Mouse (Mus musculus): ENCODE results near the gene Prkci. TPM values are rescaled to one million over a fixed set of nuclear protein-coding genes. Genes with fewer than 3 reads are reported as not detected.
A peak's percentile ranks its signal among the peaks of the same experiment; 100 is the strongest.

Prkci gene
- polyA plus RNA-seq, 1 experiment from 2014 or later = 37.7 TPM

DNA sequence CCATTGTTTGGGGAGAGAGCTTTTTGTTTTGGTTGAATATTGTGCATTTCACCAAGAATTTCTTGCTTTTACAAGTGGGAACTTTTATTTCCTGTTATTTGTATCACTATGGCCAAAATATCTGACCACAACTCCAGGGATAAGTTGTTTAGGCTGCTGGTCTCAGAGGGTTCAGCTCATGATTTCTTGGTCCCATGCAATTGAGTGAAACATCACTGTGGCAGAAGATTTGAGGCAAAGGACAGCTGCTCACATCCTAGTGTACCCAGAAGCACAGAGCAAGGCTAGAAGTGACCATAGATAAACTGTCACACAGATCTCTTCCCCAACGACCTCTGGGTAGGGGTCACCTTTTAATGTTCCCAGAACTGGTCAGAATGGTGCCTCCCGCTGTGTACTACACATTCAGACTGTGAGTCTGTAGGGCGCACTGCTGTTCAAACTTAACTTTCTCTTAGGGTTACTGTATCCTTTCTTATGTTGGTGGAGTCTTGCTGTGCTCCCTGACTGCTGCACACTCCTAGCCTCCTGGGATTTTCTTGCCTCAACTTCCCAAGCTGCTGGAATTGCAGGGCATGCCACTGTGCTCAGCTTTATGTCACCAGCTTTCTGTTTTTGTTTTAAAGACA, 5.6 kb downstream of the Prkci start:
- Histone ChIP-seq H3K4me3 (no peak overlapping the region), H3K9me3 (replicated peaks) (no peaks in the 10 kb centered on the region), H3K4me1 (peaks cover 28% of the 10 kb centered on the region), H3K36me3 (peaks cover 15% of the 10 kb centered on the region), H3K27me3 (ENCODE audit: low read depth, poor library complexity, severe bottlenecking) (no peaks in the 10 kb centered on the region), H3K27ac (no peak overlapping the region)
- no peak for DNase-seq (ENCODE audit: low spot score)
- 50% methylated on average over 3 of the region's 3 CpGs for WGBS

DNA sequence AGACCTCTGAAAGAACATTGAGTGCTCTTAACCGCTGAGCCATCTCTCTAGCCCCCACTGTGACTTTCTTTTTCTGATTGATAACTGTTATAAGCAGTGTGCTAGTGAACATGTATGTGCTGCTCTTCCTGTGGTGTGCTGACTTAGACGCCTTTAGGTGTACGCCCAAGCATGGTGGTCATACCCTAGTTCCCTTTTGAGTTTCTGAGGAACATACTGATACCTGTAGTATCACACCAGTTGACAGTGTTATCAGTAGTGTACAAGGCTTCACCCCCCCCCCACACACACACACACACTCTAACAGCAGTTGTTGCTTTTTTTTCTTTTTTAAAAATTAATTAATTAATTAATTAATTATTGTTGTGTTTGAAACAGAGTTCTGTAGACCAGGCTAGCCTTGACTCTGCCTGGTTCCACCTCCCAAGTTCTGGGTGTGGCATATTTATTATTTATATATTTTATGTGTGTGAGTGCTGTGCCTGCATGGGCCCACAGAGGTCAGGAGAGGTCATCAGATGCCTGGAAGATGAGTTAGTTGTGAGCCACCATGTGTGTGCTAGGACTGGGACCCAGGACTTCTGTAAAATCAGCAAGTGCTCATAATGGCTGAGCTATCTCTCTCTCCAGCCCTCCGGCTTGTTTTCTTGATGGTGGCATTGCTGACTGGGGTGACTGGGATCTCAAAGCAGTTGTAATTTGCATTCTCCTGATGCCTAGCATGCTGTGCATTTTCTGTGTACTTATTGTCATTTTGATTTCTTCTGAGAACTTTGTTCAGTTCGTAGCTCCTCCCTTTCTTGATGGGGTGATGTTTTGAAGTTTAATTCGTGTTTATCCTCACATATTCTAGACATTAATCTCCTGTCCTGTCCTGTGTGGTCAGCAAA, 9.0 kb downstream of the Prkci start:
- H3K4me1 ChIP-seq = peaks cover 8% of the 10 kb centered on the region
- H3K9me3 ChIP-seq (replicated peaks) = no peaks in the 10 kb centered on the region

DNA sequence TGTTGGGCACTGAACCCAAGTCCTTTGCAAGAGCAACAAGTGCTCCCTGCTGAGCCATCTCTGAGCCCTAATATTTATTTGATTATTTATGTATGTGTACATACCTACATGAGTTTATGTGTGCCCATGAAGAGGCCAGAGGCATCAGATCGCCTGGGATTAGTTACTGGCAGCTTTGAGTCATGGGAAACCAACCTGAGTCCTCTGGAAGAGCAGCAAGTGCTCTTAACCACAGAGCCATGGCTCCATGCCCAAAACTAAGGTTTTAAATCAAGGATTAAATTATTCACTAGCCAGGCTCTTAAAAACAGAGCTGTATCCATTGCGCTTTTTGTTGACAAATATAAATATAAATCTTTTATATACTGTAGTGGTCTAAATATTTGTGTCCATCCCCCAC, 18.8 kb downstream of the Prkci start:
- no peaks in the 10 kb centered on the region for H3K9me3 ChIP-seq (replicated peaks)
- no peak overlapping the region for H3K27ac ChIP-seq
- DNase-seq (ENCODE audit: low spot score) = no peak
- 93% methylated on average over 2 of the region's 2 CpGs for WGBS
- H3K4me3 ChIP-seq = no peak overlapping the region
- H3K36me3 ChIP-seq = peaks cover 3% of the 10 kb centered on the region; the same call in 1 of the 2 replicates
- peaks cover 23% of the 10 kb centered on the region for H3K4me1 ChIP-seq
- H3K27me3 ChIP-seq (ENCODE audit: low read depth, poor library complexity, severe bottlenecking) = no peaks in the 10 kb centered on the region

More for the DNA sequence above, 9.0 kb downstream of the Prkci start:
- no peaks in the 10 kb centered on the region for H3K27me3 ChIP-seq (ENCODE audit: low read depth, poor library complexity, severe bottlenecking)
- peaks cover 15% of the 10 kb centered on the region for H3K36me3 ChIP-seq
- no peak overlapping the region for H3K4me3 ChIP-seq
- 84% methylated on average over 6 of the region's 6 CpGs for whole genome bisulfite sequencing
- no peak overlapping the region for H3K27ac ChIP-seq
- DNase-seq (ENCODE audit: low spot score) = no peak

DNA sequence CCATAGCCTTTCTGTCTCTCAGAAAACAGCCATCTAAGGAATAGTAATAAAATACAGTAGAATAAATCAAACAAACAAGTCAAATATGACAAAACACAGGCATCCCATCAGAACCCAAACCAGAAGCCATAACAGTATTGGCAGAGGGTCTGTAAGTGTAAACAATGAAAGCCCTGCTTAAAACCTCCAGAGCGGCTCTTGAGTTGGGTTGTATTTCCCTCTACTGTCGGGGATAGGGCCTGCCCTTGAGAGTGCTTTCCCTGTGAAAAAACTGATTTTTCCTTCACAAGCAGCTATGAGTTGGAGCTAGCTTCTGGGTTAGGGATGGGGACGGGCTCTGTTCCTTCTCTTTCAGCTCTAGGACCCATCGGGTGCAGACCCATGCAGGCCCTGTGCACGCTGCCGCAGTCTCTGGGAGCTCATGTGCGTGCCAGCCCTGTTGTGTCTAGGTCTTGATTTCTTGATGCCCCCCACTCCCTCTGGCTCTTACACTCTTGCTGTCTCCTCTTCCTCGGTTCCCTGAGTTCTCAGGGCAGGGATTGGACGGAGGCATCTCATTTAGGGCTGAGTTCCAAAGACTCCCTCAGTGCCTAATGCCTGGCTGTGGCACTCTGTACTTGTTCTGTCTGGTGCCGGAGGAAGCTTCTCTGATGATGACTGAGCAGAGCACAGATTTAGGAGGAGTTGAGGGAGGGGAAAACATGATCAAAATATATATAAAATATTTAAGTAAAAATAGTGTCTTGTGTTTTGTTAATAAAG, 20.3 kb downstream of the Prkci start:
- Histone ChIP-seq H3K4me3 (no peak overlapping the region), H3K9me3 (replicated peaks) (no peaks in the 10 kb centered on the region), H3K27me3 (ENCODE audit: low read depth, poor library complexity, severe bottlenecking) (no peaks in the 10 kb centered on the region), H3K36me3 (peaks cover 16% of the 10 kb centered on the region), H3K4me1 (peaks cover 23% of the 10 kb centered on the region), H3K27ac (peak overlapping the region; percentile 68)
- WGBS = 70% methylated on average over 10 of the region's 10 CpGs
- no peak for DNase-seq (ENCODE audit: low spot score)

DNA sequence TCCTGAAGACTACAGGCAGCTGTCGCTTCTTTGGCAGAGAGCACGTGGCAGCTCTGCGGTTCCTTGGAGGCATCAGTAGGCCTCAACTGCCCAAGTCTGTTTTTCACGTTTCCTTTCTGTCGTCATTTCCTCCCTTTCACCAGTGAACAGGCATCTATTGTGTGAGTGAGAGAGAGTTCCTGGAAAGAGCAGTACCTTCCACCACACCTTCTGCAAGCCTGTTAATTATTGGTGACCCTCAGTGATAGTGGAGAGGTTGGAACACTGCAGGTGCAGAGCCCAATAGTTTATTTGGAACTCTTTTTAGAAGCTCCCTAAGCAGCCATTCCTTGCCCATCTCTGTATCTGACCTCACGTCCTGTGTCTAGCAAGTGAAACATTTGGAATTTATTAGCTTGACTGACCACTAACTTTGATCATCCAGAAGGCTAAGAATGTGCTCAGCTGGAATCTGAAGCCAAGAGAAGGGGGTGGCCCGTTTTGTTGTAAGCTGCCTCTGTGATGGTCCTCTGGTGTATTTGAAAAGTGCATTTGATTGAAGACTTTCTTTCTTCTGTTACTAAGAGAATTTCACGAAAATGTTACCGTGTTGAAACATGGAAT, 21.1 kb downstream of the Prkci start:
- Histone ChIP-seq H3K27ac (peak overlapping the region; percentile 68), H3K36me3 (peaks cover 16% of the 10 kb centered on the region), H3K27me3 (ENCODE audit: low read depth, poor library complexity, severe bottlenecking) (no peaks in the 10 kb centered on the region), H3K4me1 (peaks cover 23% of the 10 kb centered on the region), H3K9me3 (replicated peaks) (no peaks in the 10 kb centered on the region), H3K4me3 (no peak overlapping the region)
- DNase-seq (ENCODE audit: low spot score) = no peak
- WGBS = 33% methylated on average over 9 of the region's 9 CpGs

DNA sequence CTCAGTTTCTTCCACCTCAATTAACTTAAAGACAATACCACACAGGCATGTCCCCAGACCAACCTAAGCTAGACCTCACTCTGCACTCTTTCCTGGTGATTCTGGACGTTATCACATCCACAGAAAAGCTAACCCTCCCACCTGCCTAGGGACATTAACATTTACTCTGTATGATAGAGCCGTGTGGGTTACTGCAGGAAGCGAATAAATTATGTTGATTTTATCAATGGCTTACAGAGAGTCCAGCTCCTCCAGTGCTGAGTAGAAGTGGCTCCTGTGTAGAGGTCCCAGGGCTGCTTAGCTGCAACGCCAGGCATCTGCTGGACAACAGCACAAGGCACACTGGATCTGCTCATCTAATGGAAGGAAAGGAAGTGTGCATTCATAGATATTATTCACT, 22.1 kb downstream of the Prkci start:
- H3K9me3 ChIP-seq (replicated peaks) = no peaks in the 10 kb centered on the region
- WGBS = 76% methylated on average over 4 of the region's 4 CpGs
- no peak for DNase-seq (ENCODE audit: low spot score)
- H3K27me3 ChIP-seq (ENCODE audit: low read depth, poor library complexity, severe bottlenecking) = no peaks in the 10 kb centered on the region
- no peak overlapping the region for H3K4me3 ChIP-seq
- H3K27ac ChIP-seq = no peak overlapping the region
- H3K4me1 ChIP-seq = peaks cover 24% of the 10 kb centered on the region
- H3K36me3 ChIP-seq = peaks cover 18% of the 10 kb centered on the region

DNA sequence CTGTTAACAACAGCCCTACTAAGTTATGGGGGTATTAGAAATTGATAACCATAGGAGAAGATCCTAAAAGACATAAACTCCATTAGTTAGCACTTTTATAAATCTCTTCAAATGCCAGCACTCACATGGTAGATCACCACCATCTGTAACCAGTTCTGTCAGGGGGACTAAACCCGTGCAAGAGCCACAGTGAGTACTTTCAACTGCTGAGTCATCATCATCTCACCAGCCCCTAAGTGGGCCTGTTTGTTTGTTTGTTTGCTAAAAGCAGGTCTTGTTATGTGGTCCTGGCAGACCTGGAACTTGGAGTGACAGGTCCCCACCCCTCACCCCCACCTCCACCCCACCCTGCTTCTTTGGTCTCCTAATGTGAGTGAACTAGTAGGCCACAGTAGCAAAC, 23.7 kb downstream of the Prkci start:
- peaks cover 30% of the 10 kb centered on the region for H3K4me1 ChIP-seq

DNA sequence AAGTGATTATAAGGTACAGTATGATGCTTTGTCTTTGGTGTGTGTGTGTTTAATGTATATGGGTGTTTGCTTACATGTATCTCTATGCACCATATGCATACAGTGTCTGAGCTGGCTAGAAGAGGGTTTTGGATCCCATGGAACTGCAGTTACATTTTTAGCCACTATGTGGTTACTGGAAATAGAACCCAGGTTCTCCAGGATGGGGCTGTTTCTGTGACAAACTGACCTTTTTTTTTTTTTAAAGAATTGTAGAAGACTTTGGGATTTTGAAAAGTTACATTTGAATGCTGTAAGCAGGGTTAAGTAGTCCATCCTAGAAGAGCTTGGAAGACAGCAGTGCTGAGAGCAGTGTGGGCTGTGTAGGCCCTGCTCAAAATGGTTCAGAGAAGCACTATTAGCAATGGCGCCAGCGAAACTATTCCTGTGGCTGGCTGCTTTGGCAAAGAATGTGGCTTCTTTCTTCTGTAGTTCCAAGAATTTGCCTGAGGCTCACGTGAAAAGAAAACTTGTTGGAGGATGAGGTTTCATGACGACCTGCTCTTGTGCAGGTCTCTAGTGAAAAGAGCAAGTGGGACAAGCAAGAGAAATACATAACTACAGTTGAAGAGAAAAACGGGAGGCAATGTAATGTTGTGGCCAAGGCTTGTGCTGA, 24.4 kb downstream of the Prkci start:
- no peak overlapping the region for H3K27ac ChIP-seq
- DNase-seq (ENCODE audit: low spot score) = no peak
- WGBS = 91% methylated on average over 5 of the region's 5 CpGs
- no peaks in the 10 kb centered on the region for H3K27me3 ChIP-seq (ENCODE audit: low read depth, poor library complexity, severe bottlenecking)
- no peak overlapping the region for H3K4me3 ChIP-seq
- no peaks in the 10 kb centered on the region for H3K9me3 ChIP-seq (replicated peaks)
- H3K36me3 ChIP-seq = peaks cover 18% of the 10 kb centered on the region
- H3K4me1 ChIP-seq = peaks cover 30% of the 10 kb centered on the region

More for the DNA sequence above, 23.7 kb downstream of the Prkci start:
- Histone ChIP-seq H3K36me3 (peaks cover 18% of the 10 kb centered on the region), H3K27me3 (ENCODE audit: low read depth, poor library complexity, severe bottlenecking) (no peaks in the 10 kb centered on the region), H3K4me3 (no peak overlapping the region), H3K27ac (no peak overlapping the region), H3K9me3 (replicated peaks) (no peaks in the 10 kb centered on the region)
- 81% methylated on average over 1 of the region's 1 CpGs for WGBS
- no peak for DNase-seq (ENCODE audit: low spot score)

DNA sequence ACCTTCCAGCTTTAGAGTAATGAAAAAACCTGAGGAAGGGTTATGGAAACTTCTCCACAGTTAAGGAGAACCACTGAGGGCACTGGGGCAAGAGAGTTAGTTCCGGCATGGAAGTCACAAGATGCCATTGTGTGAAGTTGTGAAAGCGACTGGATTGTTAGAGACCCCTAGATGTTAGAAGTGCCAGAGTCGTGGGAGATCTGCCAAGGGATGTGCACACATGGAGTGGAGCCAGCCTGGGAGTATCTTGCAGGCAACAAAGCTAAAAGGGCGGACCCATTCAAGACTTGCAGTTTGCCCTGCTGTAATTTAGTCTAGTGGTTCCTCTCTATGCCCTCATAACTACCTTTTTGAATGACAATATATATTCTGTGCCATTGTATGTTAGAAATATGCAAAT, 25.1 kb downstream of the Prkci start:
- WGBS = 92% methylated on average over 4 of the region's 4 CpGs

DNA sequence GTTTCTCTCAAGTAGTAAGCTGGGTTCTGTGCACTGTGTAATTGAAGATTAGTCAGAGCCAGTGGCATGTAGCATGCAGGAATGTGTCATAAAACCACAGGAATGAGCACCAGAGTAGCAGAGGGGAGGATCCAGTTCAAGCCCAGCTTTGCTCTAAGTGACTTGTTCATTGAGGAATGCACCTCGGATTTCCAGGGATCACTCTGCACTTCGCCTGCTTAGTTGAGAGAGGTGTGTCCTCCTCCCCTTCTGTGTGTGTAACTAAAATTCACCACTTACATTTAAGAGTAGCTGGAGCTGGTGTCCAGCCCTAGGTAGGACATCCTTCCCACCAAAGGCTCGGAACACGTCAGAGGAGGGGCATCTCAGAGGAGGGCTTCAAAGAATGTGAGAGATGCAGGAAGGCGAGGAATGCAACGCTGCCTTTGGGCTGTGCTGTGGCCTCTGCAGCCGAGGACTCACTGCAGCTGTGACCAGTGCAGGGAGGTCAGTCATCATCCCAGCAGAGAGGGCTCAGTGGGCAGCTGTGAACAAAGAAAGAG, 27.4 kb downstream of the Prkci start:
- peaks cover 7% of the 10 kb centered on the region for H3K4me1 ChIP-seq
- H3K9me3 ChIP-seq (replicated peaks) = no peaks in the 10 kb centered on the region
- no peaks in the 10 kb centered on the region for H3K27me3 ChIP-seq (ENCODE audit: low read depth, poor library complexity, severe bottlenecking)
- peak overlapping the region; percentile 70; the same call in 1 of the 2 replicates for H3K27ac ChIP-seq
- no peak for DNase-seq (ENCODE audit: low spot score)
- no peak overlapping the region for H3K4me3 ChIP-seq
- H3K36me3 ChIP-seq = peaks cover 21% of the 10 kb centered on the region
- WGBS = 34% methylated on average over 7 of the region's 7 CpGs

More for the DNA sequence above, 25.1 kb downstream of the Prkci start:
- no peaks in the 10 kb centered on the region for H3K9me3 ChIP-seq (replicated peaks)
- H3K36me3 ChIP-seq = peaks cover 18% of the 10 kb centered on the region
- H3K4me3 ChIP-seq = no peak overlapping the region
- no peaks in the 10 kb centered on the region for H3K27me3 ChIP-seq (ENCODE audit: low read depth, poor library complexity, severe bottlenecking)
- no peak for DNase-seq (ENCODE audit: low spot score)
- no peak overlapping the region for H3K27ac ChIP-seq
- H3K4me1 ChIP-seq = peaks cover 28% of the 10 kb centered on the region

DNA sequence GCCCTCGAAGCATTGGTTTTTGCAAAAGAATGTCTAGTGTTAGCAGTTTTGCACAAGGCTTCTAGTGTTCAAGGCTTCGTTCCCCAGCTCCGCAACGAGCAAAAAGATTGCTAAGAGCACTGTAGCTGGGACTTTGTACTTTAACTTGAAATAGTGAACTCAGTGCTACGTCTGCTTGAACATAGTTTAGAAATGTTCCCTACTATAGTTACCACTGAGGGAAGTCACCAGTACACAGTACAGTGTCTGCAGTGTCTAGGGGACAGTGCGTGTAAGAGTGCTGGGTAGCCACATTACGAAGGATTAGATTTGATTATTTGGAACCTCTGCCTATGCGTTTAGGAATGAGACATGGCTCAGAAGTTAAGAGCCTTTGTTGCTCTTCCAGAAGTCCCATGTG, 32.2 kb downstream of the Prkci start:
- Histone ChIP-seq H3K4me1 (peaks cover 6% of the 10 kb centered on the region), H3K4me3 (no peak overlapping the region), H3K27me3 (ENCODE audit: low read depth, poor library complexity, severe bottlenecking) (no peaks in the 10 kb centered on the region), H3K9me3 (replicated peaks) (no peaks in the 10 kb centered on the region), H3K27ac (no peak overlapping the region), H3K36me3 (peaks cover 14% of the 10 kb centered on the region)
- 90% methylated on average over 8 of the region's 8 CpGs for WGBS
- no peak for DNase-seq (ENCODE audit: low spot score)

DNA sequence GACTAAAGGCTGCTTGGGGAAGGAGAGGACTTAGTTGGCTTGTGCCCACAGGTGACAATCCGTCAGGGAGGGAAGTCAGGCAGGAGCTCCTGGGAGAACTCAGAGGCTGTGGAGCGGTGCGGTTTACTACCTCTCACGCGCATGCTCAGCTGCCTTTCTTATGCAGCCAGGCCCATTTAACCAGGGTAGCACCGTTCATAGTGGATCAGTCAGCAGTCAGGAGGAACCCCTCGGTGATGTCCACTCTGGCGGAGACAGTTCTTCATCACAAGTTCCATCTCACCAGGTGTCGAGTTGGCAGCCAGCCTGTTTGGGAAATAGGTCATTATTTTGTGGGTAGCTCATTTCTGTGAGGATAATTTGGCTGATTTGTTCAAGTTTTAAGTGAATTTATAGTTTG, 36.1 kb downstream of the Prkci start:
- no peak overlapping the region for H3K27ac ChIP-seq
- no peaks in the 10 kb centered on the region for H3K27me3 ChIP-seq (ENCODE audit: low read depth, poor library complexity, severe bottlenecking)
- no peaks in the 10 kb centered on the region for H3K4me1 ChIP-seq
- peaks cover 26% of the 10 kb centered on the region for H3K36me3 ChIP-seq
- H3K4me3 ChIP-seq = no peak overlapping the region
- DNase-seq (ENCODE audit: low spot score) = no peak
- no peaks in the 10 kb centered on the region for H3K9me3 ChIP-seq (replicated peaks)
- WGBS = 92% methylated on average over 9 of the region's 9 CpGs
